Comparison of ENCODE assay signal across 23 mouse cellular contexts in genomic region chr1:148934366-148934765, GRCm38 (mm10).
"Had no signal": no experiment of that assay in that cellular context is flagged by ENCODE, and none has a peak within 500 bp of the region (broad histone marks: within the 10 kb centered on the region; RNA-seq: fewer than 3 reads in every experiment).

No protein-coding gene starts in this region.

- H3K27me3 ChIP-seq: heart, embryonic 13.5 days; heart, embryonic 15.5 days; hindbrain, embryonic 13.5 days; hindbrain, embryonic 15.5 days; intestine, embryonic 15.5 days; limb, embryonic 12.5 days had no signal

- H3K9me3 ChIP-seq: heart, embryonic 13.5 days; heart, embryonic 15.5 days; hindbrain, embryonic 13.5 days; hindbrain, embryonic 15.5 days; intestine, embryonic 15.5 days; limb, embryonic 10.5 days; limb, embryonic 12.5 days had no signal

- H3K4me3 ChIP-seq: heart, adult 2 months; heart, embryonic 13.5 days; heart, embryonic 15.5 days; hindbrain, embryonic 13.5 days; hindbrain, embryonic 15.5 days; intestine, embryonic 15.5 days; layer of hippocampus, adult 2 months; left cerebral cortex, adult 2 months; limb, embryonic 10.5 days; limb, embryonic 12.5 days had no signal

- ATAC-seq: inflammation-experienced regulatory T-cells, adult 6 months; intestine, embryonic 15.5 days; intestine, postnatal 0 days had no signal

- DNase-seq: gastrocnemius, postnatal 14 days; gastrocnemius, postnatal 36 days; heart, adult 11 months; heart, adult 2 months; heart, postnatal 14 days; heart, postnatal 36 days; kidney, adult 18-20 months; kidney, adult 8-10 months; kidney, postnatal 10 days; kidney, postnatal 25 days; kidney, postnatal 4 days had no signal

- H3K27ac ChIP-seq: heart, adult 2 months; heart, embryonic 13.5 days; heart, embryonic 15.5 days; hindbrain, embryonic 13.5 days; hindbrain, embryonic 15.5 days; intestine, embryonic 15.5 days; layer of hippocampus, adult 2 months; left cerebral cortex, adult 2 months; limb, embryonic 10.5 days; limb, embryonic 12.5 days had no signal

- H3K9ac ChIP-seq: heart, embryonic 13.5 days; heart, embryonic 15.5 days; hindbrain, embryonic 13.5 days; hindbrain, embryonic 15.5 days; intestine, embryonic 15.5 days; limb, embryonic 12.5 days had no signal

- H3K36me3 ChIP-seq: heart, embryonic 13.5 days; heart, embryonic 15.5 days; hindbrain, embryonic 13.5 days; hindbrain, embryonic 15.5 days; intestine, embryonic 15.5 days; limb, embryonic 10.5 days; limb, embryonic 12.5 days had no signal

- H3K4me2 ChIP-seq: heart, embryonic 11.5 days; heart, embryonic 13.5 days; heart, embryonic 15.5 days; hindbrain, embryonic 13.5 days; hindbrain, embryonic 15.5 days; intestine, embryonic 15.5 days; limb, embryonic 12.5 days had no signal

- H3K4me1 ChIP-seq: heart, embryonic 13.5 days; heart, embryonic 15.5 days; hindbrain, embryonic 13.5 days; hindbrain, embryonic 15.5 days; intestine, embryonic 15.5 days; limb, embryonic 10.5 days; limb, embryonic 12.5 days had no signal
